Mouse (Mus musculus) MEL (cell line): ENCODE results near the gene Ndufb4. TPM values are rescaled to one million over a fixed set of nuclear protein-coding genes. Genes with fewer than 3 reads are reported as not detected.

Experiments
- DNase-seq: peaks from one replicate; pipeline ENCODE4 v3.0.0; 2011; ENCODE audit warnings: low read depth, low spot score
- H3K27ac ChIP-seq: 2 replicates; pipeline ENCODE4 v1.5.1; 2012; ENCODE audit warnings: low read depth, mild to moderate bottlenecking, control low read depth, low read length, moderate library complexity; ENCODE audit not compliant: control insufficient read depth
- H3K27me3 ChIP-seq, 2 experiments: fragments of 150-350 bp in 1 of 2; sonication (generic) in 1 of 2; 2 replicates each; pipeline ENCODE4 v1.6.1; 2012; ENCODE audit warnings: low read length in 2 of 2, mild to moderate bottlenecking in 2 of 2, improper control_type of control experiment in 1 of 2, moderate library complexity in 1 of 2; ENCODE audit not compliant: insufficient read depth in 2 of 2, control insufficient read depth in 1 of 2
- H3K36me3 ChIP-seq, 2 experiments: 2 replicates each; pipeline ENCODE4 v1.6.1; 2012 to 2014; ENCODE audit warnings: low read length in 2 of 2, improper control_type of control experiment in 1 of 2, inconsistent platforms in 1 of 2, mild to moderate bottlenecking in 1 of 2; ENCODE audit not compliant: insufficient read depth in 2 of 2, control insufficient read depth in 1 of 2
- H3K4me1 ChIP-seq, 2 experiments: fragments of 150-350 bp in 1 of 2; sonication (generic) in 1 of 2; 2 replicates each; pipeline ENCODE4 v1.6.1; 2012; ENCODE audit warnings: low read length in 2 of 2, improper control_type of control experiment in 1 of 2, mild to moderate bottlenecking in 1 of 2; ENCODE audit not compliant: insufficient read depth in 2 of 2, control insufficient read depth in 1 of 2
- H3K4me3 ChIP-seq, 2 experiments: fragments of 150-350 bp in 1 of 2; sonication (generic) in 1 of 2; 2 replicates each; pipeline ENCODE4 v1.5.1; 2012; ENCODE audit warnings: low read depth in 2 of 2, low read length in 2 of 2, mild to moderate bottlenecking in 2 of 2, moderate library complexity in 2 of 2, control low read depth in 1 of 2, improper control_type of control experiment in 1 of 2; ENCODE audit not compliant: control insufficient read depth in 1 of 2, insufficient read depth in 1 of 2
- H3K79me2 ChIP-seq: 2 replicates; pipeline ENCODE4 v1.6.1; 2012; ENCODE audit warnings: mild to moderate bottlenecking, low read length, moderate library complexity; ENCODE audit not compliant: control insufficient read depth, poor library complexity, insufficient read depth
- H3K9ac ChIP-seq: 2 replicates; pipeline ENCODE4 v1.6.1; 2012; ENCODE audit warnings: low read depth, mild to moderate bottlenecking, control low read depth, low read length, moderate library complexity; ENCODE audit not compliant: control insufficient read depth, poor library complexity, severe bottlenecking
- H3K9me3 ChIP-seq: fragments of 150-350 bp; sonication (generic); replicated peaks from 2 replicates; pipeline ENCODE4 v1.6.1; 2012; ENCODE audit warnings: mild to moderate bottlenecking, low read length, improper control_type of control experiment, moderate library complexity; ENCODE audit not compliant: insufficient read depth
- CHD2 ChIP-seq: IDR thresholded peaks from 2 replicates; pipeline ENCODE4 v1.6.1; 2011; ENCODE audit warnings: low read length, improper control_type of control experiment
- CTCF ChIP-seq, 3 experiments: IDR thresholded peaks in 2 of 3; conservative IDR thresholded peaks in 1 of 3; 2 replicates each; pipeline ENCODE4 v1.5.1; 2011 to 2012; ENCODE audit warnings: low read length in 3 of 3, low read depth in 2 of 3, mild to moderate bottlenecking in 2 of 3, improper control_type of control experiment in 1 of 3, inconsistent platforms in 1 of 3, mixed read lengths in 1 of 3, moderate library complexity in 1 of 3; ENCODE audit not compliant: control insufficient read depth in 1 of 3, insufficient read depth in 1 of 3, poor library complexity in 1 of 3, severe bottlenecking in 1 of 3
- ELF1 ChIP-seq: IDR thresholded peaks from 2 replicates; pipeline ENCODE4 v1.6.1; 2014; ENCODE audit warnings: low read depth, mild to moderate bottlenecking, inconsistent platforms, low read length, improper control_type of control experiment, moderate library complexity
- EP300 ChIP-seq, 2 experiments: IDR thresholded peaks; 2 replicates each; pipeline ENCODE4 v1.6.1; 2011; ENCODE audit warnings: improper control_type of control experiment in 2 of 2, low read length in 2 of 2, low read depth in 1 of 2, mild to moderate bottlenecking in 1 of 2
- NELFE ChIP-seq: IDR thresholded peaks from 2 replicates; pipeline ENCODE4 v1.6.1; 2011; ENCODE audit warnings: low read depth, low read length, improper control_type of control experiment
- POLR2AphosphoS2 ChIP-seq: IDR thresholded peaks from 2 replicates; pipeline ENCODE4 v1.6.1; 2011; ENCODE audit warnings: low read length, improper control_type of control experiment
- TAL1 ChIP-seq: IDR thresholded peaks from 2 replicates; pipeline ENCODE4 v1.6.1; 2012; ENCODE audit warnings: mild to moderate bottlenecking, inconsistent platforms, low read length, moderate library complexity, mixed read lengths
- UBTF ChIP-seq: IDR thresholded peaks from 2 replicates; pipeline ENCODE4 v1.6.1; 2012; ENCODE audit warnings: low read depth, mild to moderate bottlenecking, inconsistent platforms, low read length, improper control_type of control experiment, moderate library complexity, borderline replicate concordance; ENCODE audit not compliant: insufficient read depth
- ZC3H11A ChIP-seq: IDR thresholded peaks from 2 replicates; pipeline ENCODE4 v1.6.1; 2012; ENCODE audit warnings: low read depth, mild to moderate bottlenecking, inconsistent platforms, low read length, improper control_type of control experiment
- ZMIZ1 ChIP-seq: IDR thresholded peaks from 2 replicates; pipeline ENCODE4 v1.6.1; 2012; ENCODE audit warnings: low read depth, mild to moderate bottlenecking, inconsistent platforms, low read length, improper control_type of control experiment, moderate library complexity
- ZNF384 ChIP-seq: IDR thresholded peaks from 2 replicates; pipeline ENCODE4 v1.6.1; 2012; ENCODE audit warnings: low read depth, mild to moderate bottlenecking, inconsistent platforms, low read length, improper control_type of control experiment
- polyA plus RNA-seq, 2 experiments: library from polyadenylated mRNA; stranded (reverse) in 1 of 2; unstranded in 1 of 2; fragments of >175 nt in 1 of 2; fragments of >200 nt in 1 of 2; gene quantifications; 2 replicates each; pipeline versions ENCODE4 v1.2.1 to v1.2.4; 2012; ENCODE audit warnings: low replicate concordance in 2 of 2, low read depth in 1 of 2; ENCODE audit not compliant: insufficient read length in 2 of 2, insufficient read depth in 1 of 2, missing spikeins in 1 of 2
- total RNA-seq: library from RNA; depleted of rRNA; stranded (reverse); fragments of 300-350 nt; gene quantifications from 2 replicates; pipeline ENCODE4 v1.2.3, GENCODE M21; 2012; rRNA removed

The Ndufb4 gene
- total and polyA plus RNA-seq, 3 experiments, result 28.9 to 48.0 TPM; not detected in 1

DNA sequence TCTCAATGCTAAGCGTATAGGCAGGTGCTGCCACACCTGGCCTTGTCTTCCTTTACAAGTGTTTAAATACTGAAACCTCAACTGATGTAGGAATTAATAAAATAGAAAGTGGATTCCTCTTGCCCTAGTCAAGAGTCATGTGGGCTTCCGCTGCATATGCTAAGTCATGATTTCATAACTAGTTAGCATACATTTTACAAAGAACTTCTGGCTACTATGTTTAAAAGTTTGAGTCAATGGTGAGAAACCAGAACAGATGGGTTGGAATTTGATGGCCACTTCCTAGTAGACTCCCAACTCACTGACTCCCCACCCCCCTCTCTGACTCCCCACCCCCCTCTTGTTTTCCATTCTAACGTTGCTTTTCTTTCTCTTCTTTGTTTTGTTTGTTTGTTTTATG lies 54.9 kb downstream of the Ndufb4 start:
- DNase-seq, result no peak
- no peaks in the 10 kb centered on the region for H3K36me3 ChIP-seq
- no peaks in the 10 kb centered on the region for H3K9me3 ChIP-seq
- H3K4me1 ChIP-seq, result no peaks in the 10 kb centered on the region
- H3K27me3 ChIP-seq, result peaks cover 2 to 5% of the 10 kb centered on the region in 2 experiments; a peak in 3 of 4 replicates
- H3K27ac ChIP-seq, result no peak overlapping the region
- no peak overlapping the region for H3K9ac ChIP-seq
- no peak overlapping the region for H3K4me3 ChIP-seq
- no peak for TF ChIP-seq NELFE
- no peak for TF ChIP-seq EP300 (IDR thresholded peaks at IDR 0.05; ENCODE audit: low read depth in 1 of 2, low read length in 2 of 2)
- no peak for TF ChIP-seq UBTF
- no peak for TF ChIP-seq ZC3H11A
- H3K79me2 ChIP-seq, result no peaks in the 10 kb centered on the region

DNA sequence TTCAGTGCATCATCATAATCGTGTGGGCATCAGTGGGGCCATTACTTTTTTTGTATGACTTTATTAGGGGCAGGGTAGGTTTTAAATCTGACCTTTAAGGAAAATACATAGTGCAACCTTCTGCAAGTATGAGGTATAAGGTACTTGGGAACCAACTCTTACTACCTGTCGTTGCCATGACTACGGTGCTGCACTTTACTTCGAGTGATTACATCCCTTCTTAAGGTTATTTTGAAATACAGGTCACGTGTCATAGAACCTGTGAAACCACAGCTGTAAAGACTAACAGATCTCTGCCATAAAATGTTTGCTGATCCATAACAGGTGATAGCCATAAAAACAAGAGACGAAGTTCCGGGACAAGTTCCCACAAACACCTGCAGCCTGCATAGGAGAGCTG lies 55.8 kb downstream of the Ndufb4 start:
- Histone ChIP-seq H3K4me3 (no peak overlapping the region), H3K27ac (no peak overlapping the region), H3K79me2 (no peaks in the 10 kb centered on the region), H3K27me3 (peaks cover 0 to 5% of the 10 kb centered on the region in 2 experiments; a peak in 2 of 4 replicates), H3K4me1 (no peaks in the 10 kb centered on the region), H3K36me3 (no peaks in the 10 kb centered on the region), H3K9ac (no peak overlapping the region), H3K9me3 (no peaks in the 10 kb centered on the region)
- no peak for DNase-seq
- TF ChIP-seq POLR2AphosphoS2, result no peak
- TF ChIP-seq ELF1, result no peak
- no peak for TF ChIP-seq TAL1

DNA sequence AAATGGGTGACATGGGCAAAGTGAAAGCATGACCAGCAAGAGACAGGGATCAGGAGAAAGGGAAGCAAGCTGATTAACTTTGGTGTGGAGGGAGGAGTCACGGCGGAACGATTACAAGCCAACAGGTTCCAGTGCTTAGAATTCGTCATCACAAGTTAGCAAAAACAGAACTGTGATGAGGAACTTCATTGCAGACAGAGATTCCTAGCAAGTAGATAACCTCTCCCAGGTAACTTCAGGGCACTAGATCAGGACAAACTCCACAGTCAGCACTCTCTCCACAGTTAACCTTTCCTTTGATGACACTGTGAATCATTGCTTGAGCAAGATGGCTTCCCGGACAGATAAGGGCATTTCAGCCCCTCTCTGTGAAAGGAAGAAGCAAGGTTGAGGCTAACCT lies 56.8 kb downstream of the Ndufb4 start:
- TF ChIP-seq ZMIZ1 (no peak), CHD2 (no peak), ZNF384 (no peak), CTCF (IDR thresholded peaks at IDR 0.05 in 2 of 3, conservative IDR thresholded peaks at IDR 0.05 in 1 of 3; ENCODE audit: control insufficient read depth in 1 of 3, insufficient read depth in 1 of 3, low read depth in 2 of 3, low read length in 3 of 3, poor library complexity in 1 of 3, severe bottlenecking in 1 of 3) (no peak)

More for the DNA sequence above, 56.8 kb downstream of the Ndufb4 start:
- peak overlapping the region in 1 of 2 experiments; percentile 11; a peak in 1 of 4 replicates for H3K4me3 ChIP-seq
- H3K9me3 ChIP-seq, result no peaks in the 10 kb centered on the region
- no peaks in the 10 kb centered on the region for H3K4me1 ChIP-seq
- H3K36me3 ChIP-seq, result no peaks in the 10 kb centered on the region
- H3K79me2 ChIP-seq, result no peaks in the 10 kb centered on the region
- H3K9ac ChIP-seq, result no peak overlapping the region
- no peak overlapping the region for H3K27ac ChIP-seq
- DNase-seq, result peak; percentile 12
- H3K27me3 ChIP-seq, result peaks cover 0 to 2% of the 10 kb centered on the region in 2 experiments; a peak in 1 of 4 replicates

Other genes with a start within 250 kb of the Ndufb4 start
- gene Gtf2e1, start 114.7 kb downstream of the Ndufb4 start, total RNA-seq, result 34.4 and 37.9 TPM in 2 replicates
- 10 to 100 TPM in 1 of 2 experiments, not detected in 1; 29.3 TPM for gene Gtf2e1, start 114.7 kb downstream of the Ndufb4 start, polyA plus RNA-seq
- gene Rabl3, start 114.6 kb downstream of the Ndufb4 start, total RNA-seq, result 7.3 and 8.5 TPM in 2 replicates
- gene Rabl3, start 114.6 kb downstream of the Ndufb4 start, polyA plus RNA-seq, result 10 to 100 TPM in 1 of 2 experiments, not detected in 1; 13.5 TPM
- gene Hgd, start 74.3 kb downstream of the Ndufb4 start, total RNA-seq, result not detected in 2 replicates
- gene Hgd, start 74.3 kb downstream of the Ndufb4 start, polyA plus RNA-seq, result not detected
- gene Fstl1, start 122.4 kb upstream of the Ndufb4 start, total RNA-seq, result 0.08 TPM in 1 of 2 replicates, not detected in the other
- gene Fstl1, start 122.4 kb upstream of the Ndufb4 start, polyA plus RNA-seq, result under 1 TPM in 1 of 2 experiments, not detected in 1; 0.35 TPM
- gene Gm36028, start 206.7 kb upstream of the Ndufb4 start, total RNA-seq, result not detected in 2 replicates
- gene Gm36028, start 206.7 kb upstream of the Ndufb4 start, polyA plus RNA-seq, result not detected
- 24.8 and 27.0 TPM in 2 replicates for gene Lrrc58, start 213.9 kb upstream of the Ndufb4 start, total RNA-seq
- 10 to 100 TPM; 11.0 to 29.6 TPM for gene Lrrc58, start 213.9 kb upstream of the Ndufb4 start, polyA plus RNA-seq